Mouse (Mus musculus) embryonic facial prominence, embryonic 11.5 days (tissue): Measurements from ENCODE around the gene Stxbp6. TPM values are rescaled to one million over a fixed set of nuclear protein-coding genes. Genes with fewer than 3 reads are reported as not detected.

ENCODE experiments used
- ATAC-seq: fragments of 200-750 bp; cut with Nextera tagmentation; replicated peaks from 2 replicates; pipeline ENCODE4 v1.8.0; 2017; ENCODE audit warnings: low read depth; ENCODE audit not compliant: insufficient number of reproducible peaks, low FRiP score, low TSS enrichment
- DNase-seq: peaks from one replicate; pipeline ENCODE4 v3.0.0-alpha.2; 2015; ENCODE audit warnings: low spot score
- H3K27ac ChIP-seq: fragments of 300-500 bp; sonication (generic); replicated peaks from 2 replicates; pipeline ENCODE4 v1.5.1; 2014; ENCODE audit warnings: mild to moderate bottlenecking, low read depth, low read length, control low read depth
- H3K27me3 ChIP-seq: fragments of 300-500 bp; sonication (generic); 2 replicates; pipeline ENCODE4 v1.6.1; 2014; ENCODE audit warnings: mild to moderate bottlenecking, low read length, moderate library complexity, mixed read lengths; ENCODE audit not compliant: control insufficient read depth, insufficient read depth
- H3K36me3 ChIP-seq: fragments of 300-500 bp; sonication (generic); replicated peaks from 2 replicates; pipeline ENCODE4 v1.6.1; 2014; ENCODE audit warnings: low read depth, mild to moderate bottlenecking, low read length, moderate library complexity, mixed read lengths; ENCODE audit not compliant: control insufficient read depth, insufficient read depth
- H3K4me1 ChIP-seq: fragments of 300-500 bp; sonication (generic); 2 replicates; pipeline ENCODE4 v1.6.1; 2014; ENCODE audit warnings: low read length, mixed read lengths; ENCODE audit not compliant: control insufficient read depth, insufficient read depth
- H3K4me2 ChIP-seq: fragments of 300-500 bp; sonication (generic); 2 replicates; pipeline ENCODE4 v1.6.1; 2014; ENCODE audit warnings: low read depth, mild to moderate bottlenecking, control low read depth, low read length, moderate library complexity
- H3K4me3 ChIP-seq: fragments of 300-500 bp; sonication (generic); 2 replicates; pipeline ENCODE4 v1.5.1; 2014; ENCODE audit warnings: low read depth, low read length, control low read depth
- H3K9ac ChIP-seq: fragments of 300-500 bp; sonication (generic); replicated peaks from 2 replicates; pipeline ENCODE4 v1.6.1; 2014; ENCODE audit warnings: mild to moderate bottlenecking, control low read depth, low read length
- H3K9me3 ChIP-seq: fragments of 300-500 bp; sonication (generic); replicated peaks from 2 replicates; pipeline ENCODE4 v1.6.1; 2016; ENCODE audit warnings: mild to moderate bottlenecking, low read length, inconsistent platforms, mixed read lengths; ENCODE audit not compliant: control insufficient read depth
- WGBS: fragments of 180-500 bp; shearing (Covaris S2); extraction: QIAGEN DNeasy Blood & Tissue Kit; methylation state at CpG from one replicate; pipeline ENCODE4 v1.1.7; 2014; 5-methylcytosine and 5-hydroxymethylcytosine counted together
- polyA plus RNA-seq: library from polyadenylated mRNA; unstranded; fragments of >200 nt; fragmentation: Nextera tagmentation; extraction: Ambion mirVana; gene quantifications from 2 replicates; pipeline ENCODE4 v1.2.1, GENCODE M21; 2014

Stxbp6 gene
- polyA plus RNA-seq, 1 experiment from 2014 or later, result 8.9 TPM

DNA sequence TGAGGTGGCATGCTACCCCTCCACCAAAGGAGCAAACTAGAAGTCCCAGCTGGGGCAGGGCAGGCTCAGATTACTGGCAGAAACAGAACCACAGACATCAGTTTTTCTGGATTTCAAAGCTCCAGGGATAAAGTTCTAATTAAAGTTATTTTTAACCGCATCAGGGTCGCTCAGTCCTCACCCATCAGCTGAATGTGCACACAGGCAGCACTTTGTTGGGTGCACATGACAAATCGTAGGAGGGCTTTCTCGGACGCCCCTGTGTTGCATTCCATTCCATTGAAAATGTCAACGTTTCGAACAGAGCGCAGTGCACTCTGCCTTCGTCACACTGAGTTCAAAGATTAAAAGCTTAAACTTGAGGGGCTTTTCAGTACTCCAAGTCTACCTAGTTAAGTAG is 84.1 kb downstream of the Stxbp6 start:
- WGBS, result 51% methylated on average over 9 of the region's 9 CpGs
- Histone ChIP-seq H3K4me3 (no peak overlapping the region), H3K27ac (no peak overlapping the region), H3K4me1 (0 out of 2 replicates have a peak, but pooled peaks cover 3% of the 10 kb centered on the region), H3K4me2 (no peak overlapping the region), H3K36me3 (no peaks in the 10 kb centered on the region), H3K9ac (no peak overlapping the region), H3K9me3 (no peaks in the 10 kb centered on the region), H3K27me3 (no peaks in the 10 kb centered on the region)
- DNase-seq (no peak), ATAC-seq (no peak)

DNA sequence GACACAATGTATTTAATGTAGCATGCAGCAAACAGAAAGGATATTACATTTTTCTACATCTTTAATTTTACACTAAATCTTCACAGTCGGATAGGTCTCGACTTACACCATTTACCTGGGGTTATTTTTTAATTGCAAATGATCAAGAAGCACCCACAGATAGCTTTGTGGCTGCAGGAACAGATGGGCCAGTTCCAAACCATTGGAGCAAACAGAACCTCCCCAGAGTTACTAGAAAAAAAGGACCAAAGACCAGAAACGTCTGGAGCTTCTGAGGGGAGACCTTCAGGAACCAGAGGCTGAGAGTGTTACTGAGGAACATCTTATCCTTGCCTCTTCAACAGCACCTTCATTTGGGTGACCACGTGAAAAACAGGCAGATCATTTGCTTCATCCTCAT is 85.5 kb downstream of the Stxbp6 start:
- 79% methylated on average over 4 of the region's 4 CpGs for WGBS
- no peaks in the 10 kb centered on the region for H3K9me3 ChIP-seq
- H3K4me3 ChIP-seq, result no peak overlapping the region

DNA sequence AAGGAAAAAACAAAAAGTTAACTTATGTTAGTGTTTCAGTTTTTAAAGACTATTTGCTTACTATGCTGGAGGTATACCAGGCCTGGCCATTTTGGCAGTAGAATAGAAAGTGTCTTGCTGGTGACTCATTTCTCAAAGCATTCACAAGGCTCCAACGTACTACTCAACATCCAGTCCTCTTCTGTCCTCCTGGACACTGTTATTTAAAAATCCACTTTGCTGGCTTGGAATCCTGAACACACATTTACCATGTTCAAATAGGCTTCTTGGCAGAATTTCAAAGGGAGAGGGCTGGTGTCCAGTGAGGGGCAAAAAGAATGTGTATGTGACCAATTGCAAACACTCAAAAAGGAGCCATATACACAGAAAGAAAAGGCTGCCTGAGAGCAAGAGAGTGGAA is 86.7 kb downstream of the Stxbp6 start:
- Histone ChIP-seq H3K4me1 (0 out of 2 replicates have a peak, but pooled peaks cover 3% of the 10 kb centered on the region), H3K27ac (no peak overlapping the region), H3K36me3 (no peaks in the 10 kb centered on the region), H3K9ac (no peak overlapping the region), H3K9me3 (no peaks in the 10 kb centered on the region), H3K4me2 (no peak overlapping the region), H3K4me3 (no peak overlapping the region), H3K27me3 (no peaks in the 10 kb centered on the region)
- no peak for ATAC-seq
- WGBS, result 95% methylated on average over 1 of the region's 1 CpGs
- no peak for DNase-seq

More for the DNA sequence above, 85.5 kb downstream of the Stxbp6 start:
- Histone ChIP-seq H3K4me2 (no peak overlapping the region), H3K27me3 (no peaks in the 10 kb centered on the region), H3K4me1 (0 out of 2 replicates have a peak, but pooled peaks cover 3% of the 10 kb centered on the region), H3K9ac (no peak overlapping the region), H3K27ac (no peak overlapping the region), H3K36me3 (no peaks in the 10 kb centered on the region)
- no peak for DNase-seq
- ATAC-seq, result no peak

DNA sequence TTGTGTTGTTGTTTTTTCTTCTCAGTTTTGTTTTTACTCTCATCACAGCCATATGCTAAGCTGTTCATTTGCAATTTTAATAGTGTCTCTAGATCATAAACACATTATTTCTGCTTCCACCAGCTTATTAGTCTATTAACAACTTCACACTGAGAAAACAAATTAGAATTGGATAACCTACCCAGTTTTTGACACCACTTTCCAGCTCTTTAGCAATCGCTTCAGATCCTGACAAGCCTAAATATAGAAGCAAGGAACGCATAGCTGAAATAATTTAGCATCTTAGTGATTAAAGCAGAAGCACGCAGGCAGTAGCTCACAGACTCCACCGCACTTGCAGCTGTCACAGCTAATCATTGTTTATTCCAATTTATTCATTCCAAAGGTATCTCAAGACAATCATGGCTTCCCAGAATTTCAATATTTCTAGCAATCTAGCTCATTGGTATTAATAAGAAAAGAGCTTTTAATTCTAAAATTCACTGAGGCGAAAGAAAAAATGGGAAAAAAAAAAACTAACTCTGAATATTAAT is 95.1 kb downstream of the Stxbp6 start:
- Histone ChIP-seq H3K27me3 (no peaks in the 10 kb centered on the region), H3K4me2 (no peak overlapping the region), H3K27ac (no peak overlapping the region), H3K4me3 (no peak overlapping the region), H3K4me1 (no peaks in the 10 kb centered on the region), H3K36me3 (no peaks in the 10 kb centered on the region), H3K9me3 (no peaks in the 10 kb centered on the region), H3K9ac (no peak overlapping the region)
- 61% methylated on average over 5 of the region's 5 CpGs for WGBS
- DNase-seq, result no peak
- no peak for ATAC-seq

DNA sequence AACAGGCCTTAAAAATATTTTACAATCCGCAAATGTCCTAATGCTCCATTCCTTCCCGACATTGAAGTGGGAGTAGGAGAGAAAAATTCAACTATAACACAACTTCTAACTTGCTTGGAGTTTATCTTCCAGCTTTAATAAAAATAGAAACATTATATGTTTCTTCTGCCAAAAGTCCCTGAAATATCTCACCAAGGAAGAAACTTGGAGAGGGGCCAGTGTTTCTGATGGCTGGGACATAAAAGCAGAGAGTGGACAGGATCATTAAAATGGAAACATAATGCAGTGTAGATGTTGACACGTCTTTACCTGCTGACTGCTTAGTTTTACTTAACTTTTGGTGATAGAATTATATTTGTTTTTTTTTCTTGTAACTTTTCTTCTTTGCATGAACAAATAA is 99.2 kb downstream of the Stxbp6 start:
- no peak overlapping the region for H3K27ac ChIP-seq
- H3K4me1 ChIP-seq, result no peaks in the 10 kb centered on the region
- H3K9me3 ChIP-seq, result no peaks in the 10 kb centered on the region
- no peaks in the 10 kb centered on the region for H3K27me3 ChIP-seq
- no peak overlapping the region for H3K4me2 ChIP-seq
- ATAC-seq (no peak), DNase-seq (no peak)
- H3K36me3 ChIP-seq, result no peaks in the 10 kb centered on the region
- no peak overlapping the region for H3K4me3 ChIP-seq
- 90% methylated on average over 3 of the region's 3 CpGs for whole genome bisulfite sequencing
- no peak overlapping the region for H3K9ac ChIP-seq

DNA sequence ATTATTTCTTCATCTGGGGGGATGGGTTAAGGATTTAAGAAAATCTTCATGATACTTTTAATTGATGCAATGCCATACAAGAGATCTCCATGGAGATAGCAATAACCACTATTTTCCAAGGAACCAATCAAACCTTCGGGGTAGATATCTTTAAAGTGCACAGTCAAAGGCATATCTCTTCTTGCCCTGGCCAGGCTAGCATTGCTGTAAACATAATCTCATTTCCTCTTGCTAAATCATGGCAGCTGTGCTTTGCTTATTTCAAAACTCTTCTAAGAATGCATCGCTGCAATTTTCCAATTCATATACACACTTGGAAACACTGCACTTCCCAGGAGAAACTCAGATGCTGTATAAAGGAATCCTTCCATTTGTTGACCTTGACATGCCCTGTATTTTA is 103.0 kb downstream of the Stxbp6 start:
- no peak for DNase-seq
- no peak overlapping the region for H3K4me3 ChIP-seq
- H3K36me3 ChIP-seq, result no peaks in the 10 kb centered on the region
- 78% methylated on average over 2 of the region's 2 CpGs for WGBS
- no peak overlapping the region for H3K27ac ChIP-seq
- H3K4me1 ChIP-seq, result no peaks in the 10 kb centered on the region
- H3K4me2 ChIP-seq, result no peak overlapping the region
- H3K9ac ChIP-seq, result no peak overlapping the region
- no peaks in the 10 kb centered on the region for H3K9me3 ChIP-seq
- ATAC-seq, result no peak
- H3K27me3 ChIP-seq, result no peaks in the 10 kb centered on the region

DNA sequence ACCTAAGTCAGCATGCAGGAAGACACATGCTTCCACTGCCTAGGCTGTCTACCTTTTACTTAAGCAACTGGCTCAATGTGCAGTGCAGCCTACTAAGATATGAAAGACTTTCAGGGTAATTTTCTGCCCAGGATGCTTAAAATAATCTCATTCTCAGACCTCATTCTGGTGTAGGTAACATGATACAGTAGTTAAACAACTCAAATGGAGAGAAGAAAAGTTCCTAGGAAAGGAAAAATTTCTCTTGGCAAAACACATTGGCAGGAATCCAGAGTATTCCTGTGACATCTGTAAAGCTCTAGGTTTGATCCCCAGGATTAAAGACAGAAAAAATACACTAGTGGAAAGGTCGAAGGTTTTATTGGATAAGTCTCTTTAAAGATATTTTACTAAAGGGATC is 107.1 kb downstream of the Stxbp6 start:
- Histone ChIP-seq H3K36me3 (no peaks in the 10 kb centered on the region), H3K9me3 (no peaks in the 10 kb centered on the region), H3K4me1 (no peaks in the 10 kb centered on the region), H3K4me3 (no peak overlapping the region), H3K9ac (no peak overlapping the region), H3K4me2 (no peak overlapping the region), H3K27ac (no peak overlapping the region), H3K27me3 (no peaks in the 10 kb centered on the region)
- DNase-seq, result no peak
- no peak for ATAC-seq
- 69% methylated on average over 1 of the region's 1 CpGs for WGBS

DNA sequence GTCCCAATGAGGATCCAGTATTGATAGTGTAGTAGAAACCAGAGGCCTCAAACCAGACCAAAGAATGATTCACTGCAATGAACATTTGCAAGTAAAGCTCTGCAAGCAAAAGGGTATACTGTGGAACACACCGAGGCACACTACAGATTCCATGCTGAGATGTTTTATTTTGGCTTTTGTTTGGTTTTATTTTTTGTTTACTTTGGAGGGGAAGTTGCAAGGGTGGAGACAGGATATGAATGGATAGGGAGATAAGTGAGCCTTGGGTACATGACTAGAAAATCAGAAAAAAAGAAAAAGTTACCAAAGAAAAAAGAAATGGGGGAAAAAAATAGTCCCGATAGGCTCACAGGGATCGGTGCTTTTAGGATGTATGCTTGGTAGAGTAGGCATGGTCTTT is 117.0 kb downstream of the Stxbp6 start:
- no peaks in the 10 kb centered on the region for H3K9me3 ChIP-seq
- H3K36me3 ChIP-seq, result no peaks in the 10 kb centered on the region
- no peak overlapping the region for H3K9ac ChIP-seq
- H3K27ac ChIP-seq, result no peak overlapping the region
- DNase-seq (no peak), ATAC-seq (no peak)
- no peak overlapping the region for H3K4me2 ChIP-seq
- 93% methylated on average over 3 of the region's 3 CpGs for WGBS
- no peaks in the 10 kb centered on the region for H3K4me1 ChIP-seq
- H3K4me3 ChIP-seq, result no peak overlapping the region
- no peaks in the 10 kb centered on the region for H3K27me3 ChIP-seq
